Mouse (Mus musculus) embryonic facial prominence, embryonic 13.5 days (tissue): ENCODE data around the gene Zfp961. TPM values are rescaled to one million over a fixed set of nuclear protein-coding genes. Genes with fewer than 3 reads are reported as not detected.
A peak's percentile ranks its signal among the peaks of the same experiment; 100 is the strongest.
"Not testable (repeated sequence)": the region's sequence is repeated elsewhere in the genome, so short reads cannot be mapped to it uniquely, and the experiment has no call there.

Experiments
- ATAC-seq: fragments of 200-750 bp; cut with Nextera tagmentation; 2 replicates; pipeline ENCODE4 v1.8.0; 2017; ENCODE audit warnings: low read depth; ENCODE audit not compliant: insufficient number of reproducible peaks, insufficient read depth, low FRiP score, low TSS enrichment
- H3K27ac ChIP-seq: fragments of 300-500 bp; sonication (generic); 2 replicates; pipeline ENCODE4 v1.5.1; 2015; ENCODE audit warnings: moderate library complexity, mild to moderate bottlenecking, inconsistent platforms
- H3K27me3 ChIP-seq: fragments of 300-500 bp; sonication (generic); 2 replicates; pipeline ENCODE4 v1.6.1; 2015; ENCODE audit warnings: mild to moderate bottlenecking, inconsistent platforms
- H3K36me3 ChIP-seq: fragments of 300-500 bp; sonication (generic); 2 replicates; pipeline ENCODE4 v1.6.1; 2015; ENCODE audit warnings: mild to moderate bottlenecking, inconsistent platforms
- H3K4me1 ChIP-seq: fragments of 300-500 bp; sonication (generic); 2 replicates; pipeline ENCODE4 v1.6.1; 2015; ENCODE audit warnings: inconsistent platforms
- H3K4me2 ChIP-seq: fragments of 300-500 bp; sonication (generic); 2 replicates; pipeline ENCODE4 v1.6.1; 2015; ENCODE audit warnings: moderate library complexity, mild to moderate bottlenecking, inconsistent platforms
- H3K4me3 ChIP-seq: fragments of 300-500 bp; sonication (generic); 2 replicates; pipeline ENCODE4 v1.5.1; 2015; ENCODE audit warnings: mild to moderate bottlenecking, inconsistent platforms
- H3K9ac ChIP-seq: fragments of 300-500 bp; sonication (generic); 2 replicates; pipeline ENCODE4 v1.6.1; 2015; ENCODE audit warnings: mild to moderate bottlenecking, inconsistent platforms
- H3K9me3 ChIP-seq: fragments of 300-500 bp; sonication (generic); 2 replicates; pipeline ENCODE4 v1.6.1; 2016; ENCODE audit warnings: inconsistent platforms
- WGBS: fragments of 180-500 bp; shearing (Covaris S2); methylation state at CpG from one replicate; pipeline ENCODE4 v1.1.7; 2015; ENCODE audit warnings: mixed read lengths; 5-methylcytosine and 5-hydroxymethylcytosine counted together
- polyA plus RNA-seq: library from polyadenylated mRNA; unstranded; fragments of >200 nt; fragmentation: Nextera tagmentation; extraction: Ambion mirVana; gene quantifications from 2 replicates; pipeline ENCODE4 v1.2.1, GENCODE M21; 2015

The Zfp961 gene
- 18.9 and 21.3 TPM in 2 replicates for polyA plus RNA-seq

- H3K4me3 ChIP-seq = peak within 1 kb of the TSS; percentile 77
- whole genome bisulfite sequencing = 4% methylated on average over 34 of the region's 34 CpGs
- H3K9ac ChIP-seq = peak within 1 kb of the TSS; percentile 87
- H3K9me3 ChIP-seq = peaks cover 12% of the 10 kb centered on the region
- peak within 1 kb of the TSS; percentile 71 for H3K4me2 ChIP-seq
- H3K4me1 ChIP-seq = peaks cover 15% of the 10 kb centered on the region
- peak within 1 kb of the TSS; percentile 90 for H3K27ac ChIP-seq
- peaks cover 5% of the 10 kb centered on the region for H3K27me3 ChIP-seq
- peaks cover 23% of the 10 kb centered on the region for H3K36me3 ChIP-seq
- ATAC-seq = peak; percentile 99
Observed at GRCm38 (mm10) chr8:71950482-71951221, at the start of gene Zfp961. Zfp961 (plus strand) TSS chr8:71951038.

- 82% methylated on average over 1 of the region's 1 CpGs for WGBS
- H3K27me3 ChIP-seq = not testable (repeated sequence)
Observed at GRCm38 (mm10) chr8:71903084-71903483, 47.8 kb upstream of the Zfp961 start.

DNA sequence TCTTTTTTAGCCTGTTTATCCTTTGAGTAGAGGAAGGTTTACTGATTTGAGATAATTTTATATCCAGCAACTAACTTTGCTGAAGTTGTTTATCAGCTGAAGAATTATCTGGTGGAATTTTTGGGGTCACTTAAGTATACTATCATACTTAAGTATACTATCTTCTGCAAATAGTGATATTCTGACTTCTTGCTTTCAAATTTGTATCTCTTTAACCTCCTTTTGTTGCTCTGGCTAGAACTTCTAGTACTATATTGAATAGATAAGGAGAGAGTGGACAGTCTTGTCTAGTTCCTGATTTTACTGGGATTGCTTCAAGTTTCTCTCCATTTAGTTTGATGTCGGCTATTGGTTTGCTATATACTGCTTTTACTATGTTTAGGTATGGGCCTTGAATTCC is 44.0 kb upstream of the Zfp961 start:
- Histone ChIP-seq H3K4me2 (no peak overlapping the region), H3K27ac (no peak overlapping the region), H3K27me3 (no peaks in the 10 kb centered on the region), H3K9ac (no peak overlapping the region), H3K9me3 (no peaks in the 10 kb centered on the region), H3K36me3 (no peaks in the 10 kb centered on the region), H3K4me1 (no peaks in the 10 kb centered on the region), H3K4me3 (no peak overlapping the region)
- ATAC-seq = no peak
- WGBS = 95% methylated on average over 1 of the region's 1 CpGs

More at GRCm38 (mm10) chr8:71903084-71903483, 47.8 kb upstream of the Zfp961 start:
- H3K9me3 ChIP-seq, H3K4me2 ChIP-seq, H3K4me3 ChIP-seq, ATAC-seq, H3K9ac ChIP-seq, H3K4me1 ChIP-seq, H3K36me3 ChIP-seq, H3K27ac ChIP-seq: not testable (repeated sequence)

GRCm38 (mm10) chr8:71907798-71908257 is 43.0 kb upstream of the Zfp961 start:
- H3K9ac ChIP-seq = no peak overlapping the region
- WGBS = 96% methylated on average over 5 of the region's 5 CpGs
- peak overlapping the region; percentile 99 for H3K27ac ChIP-seq
- no peaks in the 10 kb centered on the region for H3K27me3 ChIP-seq
- H3K4me3 ChIP-seq = peak overlapping the region; percentile 74
- H3K36me3 ChIP-seq = no peaks in the 10 kb centered on the region
- H3K4me2 ChIP-seq = peak overlapping the region; percentile 65
- H3K4me1 ChIP-seq = no peaks in the 10 kb centered on the region
- no peaks in the 10 kb centered on the region for H3K9me3 ChIP-seq
- ATAC-seq = no peak

DNA sequence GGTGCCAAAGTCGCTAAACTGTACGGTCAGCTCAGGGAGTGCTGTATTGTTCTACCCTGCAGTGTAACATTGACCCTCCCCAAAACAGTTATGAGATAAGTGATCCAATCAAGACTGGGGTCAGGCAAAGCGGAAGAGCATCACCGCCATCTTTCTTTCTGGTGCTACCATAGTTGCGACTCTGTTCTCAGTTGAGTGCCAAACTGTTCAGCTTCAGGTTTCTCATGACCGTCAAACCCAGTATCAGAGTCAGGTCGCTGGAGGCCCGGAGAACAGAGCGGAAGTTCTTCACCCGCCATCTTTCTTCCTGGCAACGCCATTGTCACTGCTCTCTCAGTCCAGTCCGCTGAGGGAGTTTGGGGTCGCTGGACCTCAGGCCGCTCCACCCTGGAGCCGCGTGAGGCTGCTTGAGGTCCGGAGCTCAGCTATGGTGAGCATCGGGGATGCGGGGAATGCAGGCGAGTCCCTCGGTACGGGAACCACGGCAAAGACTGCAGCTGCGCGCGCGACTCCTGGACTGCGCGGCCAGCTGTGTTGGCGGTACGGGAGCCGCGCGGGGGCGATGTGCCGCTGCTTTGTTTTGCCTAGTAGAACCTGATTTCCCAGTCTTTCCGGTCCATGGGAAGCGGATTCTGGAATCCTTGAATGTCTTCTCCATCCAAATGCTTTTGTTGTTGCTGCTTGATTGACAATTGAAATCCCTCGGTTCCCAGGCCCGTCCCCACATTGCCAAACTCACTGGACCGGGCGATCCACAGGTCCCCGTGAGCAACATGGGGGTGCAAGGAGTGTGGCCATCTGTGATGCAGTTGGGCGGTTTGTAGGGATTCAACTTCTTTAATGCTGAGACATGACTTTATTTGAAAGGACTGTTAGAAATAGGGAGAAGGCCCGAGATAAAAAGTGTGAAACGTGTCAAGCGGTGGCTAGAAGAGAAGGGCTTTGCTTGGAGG is 42.3 kb upstream of the Zfp961 start, which contains the start of the genes Zfp882 and Zfp617:
Gene Zfp882 (plus strand): TSS at position 300 of the 953 bp plus-strand sequence.
Gene Zfp617 (plus strand): TSS at position 327 of the 953 bp plus-strand sequence.
- H3K4me2 ChIP-seq = peak within 1 kb of the TSS; percentile 65
- H3K4me3 ChIP-seq = peak within 1 kb of the TSS; percentile 74
- ATAC-seq = peak; percentile 93
- peak within 1 kb of the TSS; percentile 99 for H3K27ac ChIP-seq
- H3K4me1 ChIP-seq = no peaks in the 10 kb centered on the region
- H3K27me3 ChIP-seq = no peaks in the 10 kb centered on the region
- WGBS = 5% methylated on average over 47 of the region's 47 CpGs
- H3K36me3 ChIP-seq = peaks cover 3% of the 10 kb centered on the region
- peak within 1 kb of the TSS; percentile 90 for H3K9ac ChIP-seq
- no peaks in the 10 kb centered on the region for H3K9me3 ChIP-seq

GRCm38 (mm10) chr8:71912286-71912685 is 38.6 kb upstream of the Zfp961 start:
- Histone ChIP-seq H3K9me3 (no peaks in the 10 kb centered on the region), H3K4me2 (no peak overlapping the region), H3K27ac (no peak overlapping the region), H3K27me3 (no peaks in the 10 kb centered on the region), H3K9ac (no peak overlapping the region), H3K4me1 (no peaks in the 10 kb centered on the region), H3K36me3 (peaks cover 36% of the 10 kb centered on the region), H3K4me3 (no peak overlapping the region)
- no peak for ATAC-seq
- WGBS = 89% methylated on average over 2 of the region's 2 CpGs

DNA sequence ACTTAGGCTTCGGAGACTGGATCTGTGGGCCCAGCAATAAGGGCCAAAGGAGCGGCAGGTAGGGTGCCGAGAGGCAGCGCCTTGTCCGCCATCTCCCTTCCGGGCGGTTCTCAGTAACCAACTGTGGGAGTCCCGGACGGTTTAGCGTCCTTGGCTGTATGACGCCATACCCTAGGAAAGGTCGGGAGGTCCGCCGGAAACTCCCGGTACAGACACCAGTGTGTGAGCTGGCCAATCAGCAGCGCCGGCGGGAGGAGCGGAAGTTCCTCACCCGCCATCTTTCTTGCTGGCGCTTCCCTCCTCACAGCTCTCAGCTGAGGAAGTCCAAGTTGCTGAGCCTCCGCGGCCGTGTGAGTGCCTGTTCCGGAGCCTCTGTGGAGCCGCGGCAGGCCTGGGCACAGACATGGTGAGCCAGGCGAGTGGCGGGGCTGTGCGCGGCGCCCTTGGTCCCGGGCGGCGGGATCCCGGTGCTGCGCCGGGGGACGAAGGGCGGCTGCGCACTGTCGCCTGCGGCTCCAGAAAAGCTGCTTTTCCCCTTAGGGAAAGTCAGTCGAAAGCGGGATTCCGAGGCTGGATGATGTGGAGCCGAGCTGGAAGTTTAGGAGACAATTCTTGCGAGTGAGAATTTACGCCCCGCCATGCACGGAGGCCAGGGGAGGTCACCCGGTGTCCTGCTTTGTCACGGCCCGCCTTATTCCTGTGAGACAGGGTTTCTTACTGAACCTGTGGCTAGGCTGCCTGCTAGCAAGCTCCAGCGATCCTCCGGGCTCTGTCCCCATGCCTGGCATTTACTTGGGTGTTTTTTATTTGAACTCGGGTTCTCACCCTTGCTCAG is 28.1 kb upstream of the Zfp961 start:
- Histone ChIP-seq H3K4me3 (peak overlapping the region; percentile 77), H3K4me1 (0 out of 2 replicates have a peak, but pooled peaks cover 3% of the 10 kb centered on the region), H3K27ac (peak overlapping the region; percentile 98), H3K9ac (peak overlapping the region; percentile 92), H3K4me2 (peak overlapping the region; percentile 74), H3K36me3 (peaks cover 10% of the 10 kb centered on the region), H3K27me3 (no peaks in the 10 kb centered on the region), H3K9me3 (no peaks in the 10 kb centered on the region)
- ATAC-seq = peak; percentile 99
- WGBS = under 1% methylated on average over 57 of the region's 57 CpGs

GRCm38 (mm10) chr8:71925791-71926190 is 25.0 kb upstream of the Zfp961 start:
- Histone ChIP-seq H3K9me3 (no peaks in the 10 kb centered on the region), H3K4me1 (0 out of 2 replicates have a peak, but pooled peaks cover 3% of the 10 kb centered on the region), H3K27ac (no peak overlapping the region), H3K36me3 (peaks cover 29% of the 10 kb centered on the region), H3K4me3 (no peak overlapping the region), H3K4me2 (no peak overlapping the region), H3K27me3 (no peaks in the 10 kb centered on the region), H3K9ac (no peak overlapping the region)
- no peak for ATAC-seq
- WGBS = 97% methylated on average over 5 of the region's 5 CpGs

- H3K9ac ChIP-seq = no peak overlapping the region
- H3K36me3 ChIP-seq = peaks cover 37% of the 10 kb centered on the region
- peaks cover 3% of the 10 kb centered on the region for H3K9me3 ChIP-seq
- no peak overlapping the region for H3K27ac ChIP-seq
- no peak overlapping the region for H3K4me3 ChIP-seq
- 0 out of 2 replicates have a peak, but pooled peaks cover 3% of the 10 kb centered on the region for H3K4me1 ChIP-seq
- H3K4me2 ChIP-seq = no peak overlapping the region
- no peaks in the 10 kb centered on the region for H3K27me3 ChIP-seq
- 98% methylated on average over 3 of the region's 3 CpGs for WGBS
- no peak for ATAC-seq
Observed at GRCm38 (mm10) chr8:71926551-71926950, 24.3 kb upstream of the Zfp961 start.

- Histone ChIP-seq H3K27me3 (no peaks in the 10 kb centered on the region), H3K27ac (no peak overlapping the region), H3K9me3 (peaks cover 3% of the 10 kb centered on the region), H3K36me3 (peaks cover 41% of the 10 kb centered on the region), H3K4me2 (no peak overlapping the region), H3K4me1 (0 out of 2 replicates have a peak, but pooled peaks cover 3% of the 10 kb centered on the region), H3K4me3 (no peak overlapping the region), H3K9ac (no peak overlapping the region)
- ATAC-seq = no peak
Observed at GRCm38 (mm10) chr8:71927779-71928178, 23.1 kb upstream of the Zfp961 start.
